Mouse (Mus musculus): ENCODE measurements around the gene Gm21858.
"Not testable (repeated sequence)": the region's sequence is repeated elsewhere in the genome, so short reads cannot be mapped to it uniquely, and the experiment has no call there.

Gm21858 gene

DNA sequence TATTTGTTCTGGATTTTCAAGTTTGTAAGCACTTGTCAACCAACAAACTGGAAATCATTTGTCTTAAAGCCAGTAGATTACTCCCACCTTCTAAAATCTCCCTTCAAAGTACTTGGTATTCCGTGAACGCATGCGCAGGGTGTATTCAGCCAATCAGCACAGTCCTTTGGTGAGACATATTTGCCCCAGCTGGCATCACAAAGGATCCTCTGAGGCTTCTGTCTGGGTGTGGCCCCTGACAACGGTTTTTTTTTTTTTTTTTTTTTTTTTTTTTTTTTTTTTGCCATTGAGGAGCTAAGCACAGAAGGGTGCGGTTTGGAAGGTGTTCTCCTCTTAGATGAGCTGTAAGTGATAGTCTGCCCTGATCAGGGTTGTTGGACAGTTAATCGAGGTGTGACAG, at the start of gene Gm21858:
Gene Gm21858, plus strand, starts transcription at position 301 of the 400 bp plus-strand sequence.
- in situ Hi-C loops (cut with MboI, MseI): not testable (repeated sequence)
